Mouse (Mus musculus) MEL (cell line): Measurements from ENCODE around the gene Synpr. TPM values are rescaled to one million over a fixed set of nuclear protein-coding genes. Genes with fewer than 3 reads are reported as not detected.

Experiments used
- DNase-seq: peaks from one replicate; pipeline ENCODE4 v3.0.0; 2011; ENCODE audit warnings: low read depth, low spot score
- H3K27ac ChIP-seq: 2 replicates; pipeline ENCODE4 v1.5.1; 2012; ENCODE audit warnings: low read depth, mild to moderate bottlenecking, control low read depth, low read length, moderate library complexity; ENCODE audit not compliant: control insufficient read depth
- H3K27me3 ChIP-seq, 2 experiments: fragments of 150-350 bp in 1 of 2; sonication (generic) in 1 of 2; 2 replicates each; pipeline ENCODE4 v1.6.1; 2012; ENCODE audit warnings: low read length in 2 of 2, mild to moderate bottlenecking in 2 of 2, improper control_type of control experiment in 1 of 2, moderate library complexity in 1 of 2; ENCODE audit not compliant: insufficient read depth in 2 of 2, control insufficient read depth in 1 of 2
- H3K36me3 ChIP-seq, 2 experiments: 2 replicates each; pipeline ENCODE4 v1.6.1; 2012 to 2014; ENCODE audit warnings: low read length in 2 of 2, improper control_type of control experiment in 1 of 2, inconsistent platforms in 1 of 2, mild to moderate bottlenecking in 1 of 2; ENCODE audit not compliant: insufficient read depth in 2 of 2, control insufficient read depth in 1 of 2
- H3K4me1 ChIP-seq, 2 experiments: fragments of 150-350 bp in 1 of 2; sonication (generic) in 1 of 2; 2 replicates each; pipeline ENCODE4 v1.6.1; 2012; ENCODE audit warnings: low read length in 2 of 2, improper control_type of control experiment in 1 of 2, mild to moderate bottlenecking in 1 of 2; ENCODE audit not compliant: insufficient read depth in 2 of 2, control insufficient read depth in 1 of 2
- H3K4me3 ChIP-seq, 2 experiments: fragments of 150-350 bp in 1 of 2; sonication (generic) in 1 of 2; 2 replicates each; pipeline ENCODE4 v1.5.1; 2012; ENCODE audit warnings: low read depth in 2 of 2, low read length in 2 of 2, mild to moderate bottlenecking in 2 of 2, moderate library complexity in 2 of 2, control low read depth in 1 of 2, improper control_type of control experiment in 1 of 2; ENCODE audit not compliant: control insufficient read depth in 1 of 2, insufficient read depth in 1 of 2
- H3K79me2 ChIP-seq: 2 replicates; pipeline ENCODE4 v1.6.1; 2012; ENCODE audit warnings: mild to moderate bottlenecking, low read length, moderate library complexity; ENCODE audit not compliant: control insufficient read depth, poor library complexity, insufficient read depth
- H3K9ac ChIP-seq: 2 replicates; pipeline ENCODE4 v1.6.1; 2012; ENCODE audit warnings: low read depth, mild to moderate bottlenecking, control low read depth, low read length, moderate library complexity; ENCODE audit not compliant: control insufficient read depth, poor library complexity, severe bottlenecking
- H3K9me3 ChIP-seq: fragments of 150-350 bp; sonication (generic); replicated peaks from 2 replicates; pipeline ENCODE4 v1.6.1; 2012; ENCODE audit warnings: mild to moderate bottlenecking, low read length, improper control_type of control experiment, moderate library complexity; ENCODE audit not compliant: insufficient read depth
- CHD1 ChIP-seq: IDR thresholded peaks from 2 replicates; pipeline ENCODE4 v1.6.1; 2012; ENCODE audit warnings: low read depth, mild to moderate bottlenecking, inconsistent platforms, low read length, improper control_type of control experiment
- CHD2 ChIP-seq: IDR thresholded peaks from 2 replicates; pipeline ENCODE4 v1.6.1; 2011; ENCODE audit warnings: low read length, improper control_type of control experiment
- CTCF ChIP-seq, 3 experiments: IDR thresholded peaks in 2 of 3; conservative IDR thresholded peaks in 1 of 3; 2 replicates each; pipeline ENCODE4 v1.5.1; 2011 to 2012; ENCODE audit warnings: low read length in 3 of 3, low read depth in 2 of 3, mild to moderate bottlenecking in 2 of 3, improper control_type of control experiment in 1 of 3, inconsistent platforms in 1 of 3, mixed read lengths in 1 of 3, moderate library complexity in 1 of 3; ENCODE audit not compliant: control insufficient read depth in 1 of 3, insufficient read depth in 1 of 3, poor library complexity in 1 of 3, severe bottlenecking in 1 of 3
- E2F4 ChIP-seq: IDR thresholded peaks from 2 replicates; pipeline ENCODE4 v1.6.1; 2011; ENCODE audit warnings: low read depth, low read length, improper control_type of control experiment, borderline replicate concordance
- EP300 ChIP-seq, 2 experiments: IDR thresholded peaks; 2 replicates each; pipeline ENCODE4 v1.6.1; 2011; ENCODE audit warnings: improper control_type of control experiment in 2 of 2, low read length in 2 of 2, low read depth in 1 of 2, mild to moderate bottlenecking in 1 of 2
- ETS1 ChIP-seq: IDR thresholded peaks from 2 replicates; pipeline ENCODE4 v1.6.1; 2012; ENCODE audit warnings: low read depth, mild to moderate bottlenecking, inconsistent platforms, low read length, improper control_type of control experiment, moderate library complexity
- GATA1 ChIP-seq: IDR thresholded peaks from 2 replicates; pipeline ENCODE4 v1.6.1; 2011; ENCODE audit warnings: low read depth, low read length, improper control_type of control experiment
- HCFC1 ChIP-seq: IDR thresholded peaks from 2 replicates; pipeline ENCODE4 v1.6.1; 2012; ENCODE audit warnings: low read depth, mild to moderate bottlenecking, inconsistent platforms, low read length, improper control_type of control experiment, moderate library complexity
- JUND ChIP-seq: IDR thresholded peaks from 2 replicates; pipeline ENCODE4 v1.6.1; 2011; ENCODE audit warnings: low read depth, mild to moderate bottlenecking, improper control_type of control experiment, low read length
- KAT2A ChIP-seq: conservative IDR thresholded peaks from 2 replicates; pipeline ENCODE4 v1.6.1; 2012; ENCODE audit warnings: low read depth, low read length, improper control_type of control experiment, inconsistent platforms
- MAFK ChIP-seq: IDR thresholded peaks from 2 replicates; pipeline ENCODE4 v1.6.1; 2011; ENCODE audit warnings: low read depth, mild to moderate bottlenecking, low read length, improper control_type of control experiment, borderline replicate concordance
- MAX ChIP-seq: IDR thresholded peaks from 2 replicates; pipeline ENCODE4 v1.6.1; 2011; ENCODE audit warnings: low read length, improper control_type of control experiment
- MAZ ChIP-seq: IDR thresholded peaks from 2 replicates; pipeline ENCODE4 v1.6.1; 2012; ENCODE audit warnings: low read depth, mild to moderate bottlenecking, inconsistent platforms, low read length, improper control_type of control experiment
- MEF2A ChIP-seq: IDR thresholded peaks from 2 replicates; pipeline ENCODE4 v1.6.1; 2014; ENCODE audit warnings: low read depth, mild to moderate bottlenecking, inconsistent platforms, low read length, improper control_type of control experiment; ENCODE audit not compliant: poor library complexity, insufficient replicate concordance, severe bottlenecking; ENCODE audit errors: extremely low read depth
- MXI1 ChIP-seq: IDR thresholded peaks from 2 replicates; pipeline ENCODE4 v1.6.1; 2011; ENCODE audit warnings: mild to moderate bottlenecking, low read depth, low read length, improper control_type of control experiment
- MYC ChIP-seq: IDR thresholded peaks from 2 replicates; pipeline ENCODE4 v1.6.1; 2011; ENCODE audit warnings: low read depth, mild to moderate bottlenecking, low read length, improper control_type of control experiment, moderate library complexity
- NELFE ChIP-seq: IDR thresholded peaks from 2 replicates; pipeline ENCODE4 v1.6.1; 2011; ENCODE audit warnings: low read depth, low read length, improper control_type of control experiment
- RAD21 ChIP-seq: IDR thresholded peaks from 2 replicates; pipeline ENCODE4 v1.6.1; 2011; ENCODE audit warnings: mild to moderate bottlenecking, low read depth, low read length, improper control_type of control experiment
- TAL1 ChIP-seq: IDR thresholded peaks from 2 replicates; pipeline ENCODE4 v1.6.1; 2012; ENCODE audit warnings: mild to moderate bottlenecking, inconsistent platforms, low read length, moderate library complexity, mixed read lengths
- TBP ChIP-seq: IDR thresholded peaks from 2 replicates; pipeline ENCODE4 v1.8.0; 2011; ENCODE audit warnings: low read depth, low read length, improper control_type of control experiment
- UBTF ChIP-seq: IDR thresholded peaks from 2 replicates; pipeline ENCODE4 v1.6.1; 2012; ENCODE audit warnings: low read depth, mild to moderate bottlenecking, inconsistent platforms, low read length, improper control_type of control experiment, moderate library complexity, borderline replicate concordance; ENCODE audit not compliant: insufficient read depth
- USF1 ChIP-seq: IDR thresholded peaks from 2 replicates; pipeline ENCODE4 v1.6.1; 2014; ENCODE audit warnings: low read depth, mild to moderate bottlenecking, inconsistent platforms, low read length, improper control_type of control experiment, moderate library complexity
- ZC3H11A ChIP-seq: IDR thresholded peaks from 2 replicates; pipeline ENCODE4 v1.6.1; 2012; ENCODE audit warnings: low read depth, mild to moderate bottlenecking, inconsistent platforms, low read length, improper control_type of control experiment
- ZKSCAN1 ChIP-seq: IDR thresholded peaks from 2 replicates; pipeline ENCODE4 v1.6.1; 2012; ENCODE audit warnings: low read depth, mild to moderate bottlenecking, inconsistent platforms, low read length, improper control_type of control experiment, moderate library complexity
- ZNF384 ChIP-seq: IDR thresholded peaks from 2 replicates; pipeline ENCODE4 v1.6.1; 2012; ENCODE audit warnings: low read depth, mild to moderate bottlenecking, inconsistent platforms, low read length, improper control_type of control experiment
- polyA plus RNA-seq, 2 experiments: library from polyadenylated mRNA; stranded (reverse) in 1 of 2; unstranded in 1 of 2; fragments of >175 nt in 1 of 2; fragments of >200 nt in 1 of 2; gene quantifications; 2 replicates each; pipeline versions ENCODE4 v1.2.1 to v1.2.4; 2012; ENCODE audit warnings: low replicate concordance in 2 of 2, low read depth in 1 of 2; ENCODE audit not compliant: insufficient read length in 2 of 2, insufficient read depth in 1 of 2, missing spikeins in 1 of 2
- total RNA-seq: library from RNA; depleted of rRNA; stranded (reverse); fragments of 300-350 nt; gene quantifications from 2 replicates; pipeline ENCODE4 v1.2.3, GENCODE M21; 2012

Gene Synpr
- total and polyA plus RNA-seq, 3 experiments = not detected

DNA sequence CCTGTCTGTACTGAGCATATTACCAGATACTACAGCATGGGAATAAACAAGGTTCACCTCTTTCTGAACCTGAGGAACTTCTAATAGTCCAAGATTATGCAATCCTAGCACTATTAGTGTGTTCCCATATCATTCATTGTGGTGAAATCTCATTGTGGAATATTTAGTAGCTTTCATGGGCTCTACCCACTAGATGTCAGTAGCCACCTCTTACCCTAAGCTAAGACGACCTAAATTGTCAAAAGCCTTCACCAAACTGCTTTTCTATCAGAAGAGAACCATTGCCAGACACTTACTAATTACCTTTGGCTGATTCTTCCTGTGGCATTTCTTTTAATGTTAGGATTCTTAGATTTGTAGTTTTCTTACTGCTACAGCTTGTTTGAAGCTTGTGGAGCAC is 174.8 kb downstream of the Synpr start:
- Histone ChIP-seq H3K27me3 (no peaks in the 10 kb centered on the region), H3K9ac (no peak overlapping the region), H3K9me3 (no peaks in the 10 kb centered on the region), H3K4me1 (no peaks in the 10 kb centered on the region), H3K4me3 (no peak overlapping the region), H3K79me2 (no peaks in the 10 kb centered on the region), H3K27ac (no peak overlapping the region), H3K36me3 (no peaks in the 10 kb centered on the region)
- no peak for TF ChIP-seq MYC
- no peak for TF ChIP-seq RAD21
- TF ChIP-seq UBTF = no peak
- no peak for TF ChIP-seq ZC3H11A
- no peak for TF ChIP-seq E2F4
- DNase-seq = no peak

DNA sequence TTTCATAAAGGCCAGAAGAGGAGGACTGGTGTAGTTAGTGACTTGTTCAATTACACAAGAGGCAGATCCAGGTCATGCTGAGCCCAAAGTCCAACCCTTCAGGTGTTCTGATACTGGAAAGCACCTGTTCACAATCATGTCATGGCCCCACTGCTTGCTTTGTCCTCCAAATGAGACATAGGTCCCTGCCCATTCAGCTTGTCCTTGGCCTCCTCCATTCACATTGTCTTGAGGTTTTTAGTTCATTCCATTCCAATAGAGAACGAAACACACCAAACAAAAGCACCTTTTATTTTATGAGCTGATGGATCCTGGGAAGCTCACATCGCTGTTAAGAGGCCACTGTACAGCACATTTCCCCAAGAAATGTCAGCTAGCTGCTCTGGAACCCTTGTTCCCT is 184.6 kb downstream of the Synpr start:
- no peak overlapping the region for H3K4me3 ChIP-seq
- H3K27me3 ChIP-seq = no peaks in the 10 kb centered on the region
- H3K9ac ChIP-seq = no peak overlapping the region
- TF ChIP-seq CHD1 (no peak), RAD21 (no peak), JUND (no peak), MYC (no peak), MAFK (no peak), CHD2 (no peak), MXI1 (no peak), TAL1 (no peak), ZKSCAN1 (no peak)
- no peaks in the 10 kb centered on the region for H3K4me1 ChIP-seq
- H3K9me3 ChIP-seq = no peaks in the 10 kb centered on the region
- H3K27ac ChIP-seq = no peak overlapping the region
- no peaks in the 10 kb centered on the region for H3K79me2 ChIP-seq
- DNase-seq = no peak
- H3K36me3 ChIP-seq = no peaks in the 10 kb centered on the region

DNA sequence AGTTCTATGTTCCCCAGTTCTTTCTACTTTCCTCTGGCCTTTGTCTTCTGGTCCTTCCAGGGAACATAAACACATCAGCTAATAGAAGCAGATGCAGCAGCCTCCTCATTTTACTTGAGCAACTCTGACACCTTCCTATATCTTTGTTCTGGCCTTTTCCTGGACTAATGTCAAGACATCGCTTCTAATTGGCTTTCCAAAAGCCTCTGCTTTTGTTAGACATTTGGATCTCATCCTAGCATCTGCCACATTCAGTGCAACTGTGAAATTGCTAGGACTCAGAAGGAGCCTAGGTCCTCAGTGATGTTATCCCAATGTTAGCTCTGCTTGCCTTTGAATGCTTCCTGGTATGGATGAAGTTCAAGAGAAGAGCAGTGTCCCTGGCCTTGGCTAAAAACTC is 193.2 kb downstream of the Synpr start:
- H3K36me3 ChIP-seq = no peaks in the 10 kb centered on the region
- no peaks in the 10 kb centered on the region for H3K27me3 ChIP-seq
- no peak overlapping the region for H3K27ac ChIP-seq
- H3K4me1 ChIP-seq = no peaks in the 10 kb centered on the region
- TF ChIP-seq MAX = no peak
- no peak for TF ChIP-seq GATA1
- TF ChIP-seq RAD21 = no peak
- TF ChIP-seq MEF2A = no peak
- TF ChIP-seq CTCF (IDR thresholded peaks at IDR 0.05 in 2 of 3, conservative IDR thresholded peaks at IDR 0.05 in 1 of 3; ENCODE audit: control insufficient read depth in 1 of 3, insufficient read depth in 1 of 3, low read depth in 2 of 3, low read length in 3 of 3, poor library complexity in 1 of 3, severe bottlenecking in 1 of 3) = no peak
- TF ChIP-seq ZKSCAN1 = no peak
- TF ChIP-seq JUND = no peak
- TF ChIP-seq ZC3H11A = no peak
- no peak for TF ChIP-seq KAT2A
- no peak for TF ChIP-seq USF1
- TF ChIP-seq TBP = no peak
- TF ChIP-seq TAL1 = no peak
- TF ChIP-seq HCFC1 = no peak
- no peak for TF ChIP-seq ZNF384
- TF ChIP-seq MYC = no peak
- TF ChIP-seq MAZ = no peak
- no peak for TF ChIP-seq NELFE
- no peak for TF ChIP-seq EP300 (IDR thresholded peaks at IDR 0.05; ENCODE audit: low read depth in 1 of 2, low read length in 2 of 2)
- TF ChIP-seq ETS1 = no peak
- DNase-seq = no peak
- no peaks in the 10 kb centered on the region for H3K79me2 ChIP-seq
- H3K9me3 ChIP-seq = no peaks in the 10 kb centered on the region
- no peak overlapping the region for H3K9ac ChIP-seq
- H3K4me3 ChIP-seq = no peak overlapping the region
